Mouse (Mus musculus) testis, postnatal 14 days (tissue): ENCODE data around the gene Cgref1.

Source experiments
- DNase-seq: peaks from one replicate; pipeline ENCODE4 v3.0.0; 2021; ENCODE audit warnings: low spot score

The Cgref1 gene

GRCm38 (mm10) chr5:30950451-30950850 is 5.1 kb upstream of the Cgref1 start:
- DNase-seq = no peak

GRCm38 (mm10) chr5:30949654-30950326 is 4.4 kb upstream of the Cgref1 start:
- peak; percentile 90 for DNase-seq

- DNase-seq = no peak
These were observed 3.2 kb upstream of the Cgref1 start for GRCm38 (mm10) chr5:30948620-30949019.

GRCm38 (mm10) chr5:30944344-30944743 is 1.0 kb downstream of the Cgref1 start:
- DNase-seq = no peak

- DNase-seq = no peak
These were observed 2.4 kb downstream of the Cgref1 start for GRCm38 (mm10) chr5:30943004-30943403.

GRCm38 (mm10) chr5:30934725-30935461 is 10.5 kb downstream of the Cgref1 start:
- no peak for DNase-seq

- no peak for DNase-seq
These were observed 11.7 kb downstream of the Cgref1 start for GRCm38 (mm10) chr5:30933705-30934104.

- no peak for DNase-seq
These were observed 14.0 kb downstream of the Cgref1 start for GRCm38 (mm10) chr5:30931378-30931777.

GRCm38 (mm10) chr5:30930846-30931245 is 14.5 kb downstream of the Cgref1 start:
- DNase-seq = no peak

- no peak for DNase-seq
These were observed 15.3 kb downstream of the Cgref1 start for GRCm38 (mm10) chr5:30930121-30930520.

GRCm38 (mm10) chr5:30927945-30928529 is 17.4 kb downstream of the Cgref1 start:
- DNase-seq = no peak

- no peak for DNase-seq
These were observed 19.3 kb downstream of the Cgref1 start for GRCm38 (mm10) chr5:30926073-30926472.

- DNase-seq = no peak
These were observed 20.2 kb downstream of the Cgref1 start for GRCm38 (mm10) chr5:30925217-30925616.

- DNase-seq = no peak
These were observed 20.8 kb downstream of the Cgref1 start for GRCm38 (mm10) chr5:30924614-30925013.

GRCm38 (mm10) chr5:30923119-30923518 is 22.3 kb downstream of the Cgref1 start:
- DNase-seq = no peak

- DNase-seq = no peak
These were observed 22.8 kb downstream of the Cgref1 start for GRCm38 (mm10) chr5:30922581-30923041.

GRCm38 (mm10) chr5:30921256-30922033 is 23.9 kb downstream of the Cgref1 start, which contains the start of gene Khk:
Gene Khk, plus strand, starts transcription at chr5:30921431.
- peak; percentile 88 for DNase-seq

GRCm38 (mm10) chr5:30920621-30921020 is 24.8 kb downstream of the Cgref1 start:
- no peak for DNase-seq

- no peak for DNase-seq
These were observed 25.4 kb downstream of the Cgref1 start for GRCm38 (mm10) chr5:30919831-30920614.

- no peak for DNase-seq
These were observed 26.7 kb downstream of the Cgref1 start for GRCm38 (mm10) chr5:30918691-30919090.

- no peak for DNase-seq
These were observed 27.3 kb downstream of the Cgref1 start for GRCm38 (mm10) chr5:30917891-30918670.
